In the genomic region with DNA sequence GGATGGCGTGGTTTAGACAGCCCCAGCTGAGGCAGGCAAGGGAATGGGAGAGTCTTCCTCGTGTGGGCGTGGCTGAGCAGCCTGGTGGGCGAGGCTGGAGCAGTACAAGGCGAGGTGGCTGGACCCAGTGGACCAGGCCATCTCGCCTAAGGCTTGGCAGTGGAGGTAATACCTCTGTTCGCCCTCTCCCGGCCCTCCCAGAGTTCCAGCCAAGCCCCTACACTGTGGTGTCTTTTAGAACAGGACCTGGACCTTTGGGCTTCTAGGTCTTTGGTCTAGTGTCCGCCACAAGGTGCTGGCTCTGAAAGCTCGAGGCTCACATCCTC, we compare ENCODE assay signal across 9 mouse cellular contexts. TPM values are rescaled to one million over a fixed set of nuclear protein-coding genes. Genes with fewer than 3 reads are reported as not detected.
DNase-seq lines count a peak whose midpoint lies in the region; ATAC-seq and TF ChIP-seq lines count a peak whose summit lies in the region.
"Had no signal": no experiment of that assay in that cellular context is flagged by ENCODE, and none has a peak within 500 bp of the region (broad histone marks: within the 10 kb centered on the region; RNA-seq: fewer than 3 reads in every experiment).

No protein-coding gene starts in this region.

- no peak for TF ChIP-seq EP300 in heart, postnatal 0 days (IDR thresholded peaks at IDR 0.05; ENCODE audit: low read depth)

- H3K4me3 ChIP-seq in heart, postnatal 0 days (ENCODE audit: low read depth, low read length): peak overlapping the region; percentile 72
- peak overlapping the region; percentile 51 for H3K4me3 ChIP-seq in brown adipose tissue, adult 24 weeks (ENCODE audit: insufficient read depth, low read depth, low read length)
- peak overlapping the region; percentile 55 for H3K4me3 ChIP-seq in hindbrain, embryonic 13.5 days
- peak overlapping the region; percentile 53 for H3K4me3 ChIP-seq in midbrain, embryonic 14.5 days (replicated peaks; ENCODE audit: low read depth, low read length)

- no peak for TF ChIP-seq CTCF in heart, postnatal 0 days (IDR thresholded peaks at IDR 0.05; ENCODE audit: low read depth)

- WGBS in heart, postnatal 0 days: 10% methylated on average over 10 of the region's 10 CpGs
- 9% methylated on average over 10 of the region's 10 CpGs for WGBS in hindbrain, embryonic 13.5 days
- 6% methylated on average over 10 of the region's 10 CpGs for WGBS in midbrain, embryonic 14.5 days

- peak overlapping the region; percentile 77 for H3K4me2 ChIP-seq in heart, postnatal 0 days (ENCODE audit: low read depth, low read length)
- H3K4me2 ChIP-seq in hindbrain, embryonic 13.5 days: peak overlapping the region; percentile 92
- peak overlapping the region; percentile 96 for H3K4me2 ChIP-seq in midbrain, embryonic 14.5 days (ENCODE audit: low read length)

- intact Hi-C loops in left cerebral cortex, postnatal 10 days (cut with DNase I): no loop called here

- 0 out of 2 replicates have a peak overlapping the region, but pooled peaks have one; percentile 65 for H3K9ac ChIP-seq in heart, postnatal 0 days (replicated peaks; ENCODE audit: low read depth, low read length)
- no peak overlapping the region for H3K9ac ChIP-seq in hindbrain, embryonic 13.5 days
- peak overlapping the region; percentile 31; the same call in 1 of the 2 replicates for H3K9ac ChIP-seq in midbrain, embryonic 14.5 days (replicated peaks; ENCODE audit: low read length)

- no peak for ATAC-seq in heart, postnatal 0 days (ENCODE audit: insufficient read depth, low read depth)
- peak; percentile 89 for ATAC-seq in hindbrain, embryonic 13.5 days (ENCODE audit: low FRiP score)
- ATAC-seq in midbrain, embryonic 14.5 days (ENCODE audit: low FRiP score, low TSS enrichment): no peak

- no peak for DNase-seq in heart, postnatal 0 days (ENCODE audit: low spot score)
- DNase-seq in heart, adult 8-10 months (ENCODE audit: low spot score): no peak
- no peak for DNase-seq in midbrain, embryonic 14.5 days
- DNase-seq in layer of hippocampus, adult 9-11 months: no peak
- no peak for DNase-seq in left cerebral cortex, postnatal 10 days (ENCODE audit: extremely low spot score in 1 of 2, low spot score in 2 of 2)
- no peak for DNase-seq in Muller cell, postnatal 12 days (ENCODE audit: inconsistent ontology term)

- no peaks in the 10 kb centered on the region for H3K27me3 ChIP-seq in heart, postnatal 0 days (ENCODE audit: control insufficient read depth, insufficient read depth, low read length)
- H3K27me3 ChIP-seq in hindbrain, embryonic 13.5 days: peaks cover 46% of the 10 kb centered on the region
- H3K27me3 ChIP-seq in midbrain, embryonic 14.5 days (ENCODE audit: control insufficient read depth, insufficient read depth, low read length): peaks cover 35% of the 10 kb centered on the region

- no peaks in the 10 kb centered on the region; the same call in 1 of the 2 replicates for H3K4me1 ChIP-seq in heart, postnatal 0 days (ENCODE audit: control insufficient read depth, insufficient read depth)
- no peaks in the 10 kb centered on the region; the same call in 1 of the 2 replicates for H3K4me1 ChIP-seq in brown adipose tissue, adult 24 weeks (ENCODE audit: control insufficient read depth, insufficient read depth, insufficient read length, low read length)
- peaks cover 18% of the 10 kb centered on the region for H3K4me1 ChIP-seq in hindbrain, embryonic 13.5 days (replicated peaks)
- peaks cover 16% of the 10 kb centered on the region for H3K4me1 ChIP-seq in midbrain, embryonic 14.5 days (ENCODE audit: control insufficient read depth, insufficient read depth, low read length)

- no peaks in the 10 kb centered on the region for H3K9me3 ChIP-seq in heart, postnatal 0 days (replicated peaks; ENCODE audit: control insufficient read depth, low read length)
- no peaks in the 10 kb centered on the region for H3K9me3 ChIP-seq in hindbrain, embryonic 13.5 days
- no peaks in the 10 kb centered on the region for H3K9me3 ChIP-seq in midbrain, embryonic 14.5 days (ENCODE audit: control insufficient read depth, low read length)

- no peak overlapping the region for H3K27ac ChIP-seq in heart, postnatal 0 days (ENCODE audit: low read depth)
- H3K27ac ChIP-seq in brown adipose tissue, adult 24 weeks (replicated peaks; ENCODE audit: low read depth, low read length): no peak overlapping the region
- no peak overlapping the region for H3K27ac ChIP-seq in hindbrain, embryonic 13.5 days
- H3K27ac ChIP-seq in midbrain, embryonic 14.5 days (replicated peaks; ENCODE audit: low read depth, low read length): no peak overlapping the region

- H3K36me3 ChIP-seq in heart, postnatal 0 days (replicated peaks; ENCODE audit: control insufficient read depth, insufficient read depth, low read length): no peaks in the 10 kb centered on the region
- no peaks in the 10 kb centered on the region for H3K36me3 ChIP-seq in hindbrain, embryonic 13.5 days
- H3K36me3 ChIP-seq in midbrain, embryonic 14.5 days (ENCODE audit: control insufficient read depth, insufficient read depth, low read length): no peaks in the 10 kb centered on the region

RNA-seq across cellular contexts. Expression of gene Baiap2l1, which starts 0.6 kb away (rescaled TPM):
- 6.0 and 6.2 TPM in 2 replicates for total RNA-seq in heart, postnatal 0 days (2014; rRNA removed; ENCODE audit: low replicate concordance)
- 10.2 and 11.1 TPM in 2 replicates for polyA plus RNA-seq in heart, postnatal 0 days (2015; fragmentation: Nextera tagmentation; extraction: Ambion mirVana)
- total RNA-seq in heart, adult 8-10 months (2022): 10 to 100 TPM in 1 of 4 experiments, 1 to 10 TPM in 3; 6.4 to 10.6 (median 8.3) TPM
- not detected in 2 replicates for polyA plus RNA-seq in brown adipose tissue, adult 24 weeks (2012; ENCODE audit: insufficient read depth, insufficient read length, missing spikeins)
- 2.2 and 2.6 TPM in 2 replicates for polyA plus RNA-seq in hindbrain, embryonic 13.5 days (2015; fragmentation: Nextera tagmentation; extraction: Ambion mirVana)
- 0.78 and 1.1 TPM in 2 replicates for polyA plus RNA-seq in midbrain, embryonic 14.5 days (2014; fragmentation: Nextera tagmentation; extraction: Ambion mirVana)
- under 1 TPM; 0.30 to 0.41 TPM for total RNA-seq in left cerebral cortex, postnatal 10 days (2021)
- total RNA-seq: MEL had no signal
